Mouse (Mus musculus) lung, adult 18-20 months (tissue): ENCODE data around the gene Gspt2.
"Not testable (repeated sequence)": the region's sequence is repeated elsewhere in the genome, so short reads cannot be mapped to it uniquely, and the experiment has no call there.

Experiments used
- DNase-seq, 2 experiments: peaks; one replicate each; pipeline ENCODE4 v3.0.0; 2022; ENCODE audit warnings: mixed read lengths in 2 of 2

The Gspt2 gene

DNA sequence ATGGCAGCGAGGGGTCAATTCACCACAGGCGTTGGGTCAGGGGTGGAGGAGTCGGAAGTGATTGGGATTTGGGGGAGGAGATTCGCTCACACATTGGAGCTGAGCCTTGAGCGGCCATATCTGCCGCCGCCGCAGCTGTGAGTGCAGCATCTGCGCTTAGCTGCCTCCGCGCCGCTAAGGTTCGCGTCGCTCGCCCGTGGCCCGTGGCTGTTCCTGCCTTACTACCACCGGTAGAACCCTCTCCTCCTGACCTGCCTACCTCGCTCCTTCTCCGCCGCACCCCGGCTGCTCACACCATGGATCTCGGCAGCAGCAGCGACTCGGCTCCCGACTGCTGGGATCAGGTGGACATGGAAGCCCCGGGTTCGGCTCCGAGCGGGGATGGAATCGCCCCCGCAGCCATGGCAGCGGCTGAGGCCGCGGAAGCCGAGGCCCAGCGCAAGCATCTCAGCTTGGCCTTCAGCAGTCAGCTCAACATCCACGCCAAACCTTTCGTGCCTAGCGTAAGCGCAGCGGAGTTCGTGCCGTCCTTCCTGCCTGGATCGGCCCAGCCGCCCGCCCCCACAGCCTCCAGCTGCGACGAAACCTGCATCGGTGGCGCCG, at the start of gene Gspt2:
Gene Gspt2, plus strand, starts transcription at position 109 of the 603 bp plus-strand sequence.
- DNase-seq = peak; percentile 22 to 31

DNA sequence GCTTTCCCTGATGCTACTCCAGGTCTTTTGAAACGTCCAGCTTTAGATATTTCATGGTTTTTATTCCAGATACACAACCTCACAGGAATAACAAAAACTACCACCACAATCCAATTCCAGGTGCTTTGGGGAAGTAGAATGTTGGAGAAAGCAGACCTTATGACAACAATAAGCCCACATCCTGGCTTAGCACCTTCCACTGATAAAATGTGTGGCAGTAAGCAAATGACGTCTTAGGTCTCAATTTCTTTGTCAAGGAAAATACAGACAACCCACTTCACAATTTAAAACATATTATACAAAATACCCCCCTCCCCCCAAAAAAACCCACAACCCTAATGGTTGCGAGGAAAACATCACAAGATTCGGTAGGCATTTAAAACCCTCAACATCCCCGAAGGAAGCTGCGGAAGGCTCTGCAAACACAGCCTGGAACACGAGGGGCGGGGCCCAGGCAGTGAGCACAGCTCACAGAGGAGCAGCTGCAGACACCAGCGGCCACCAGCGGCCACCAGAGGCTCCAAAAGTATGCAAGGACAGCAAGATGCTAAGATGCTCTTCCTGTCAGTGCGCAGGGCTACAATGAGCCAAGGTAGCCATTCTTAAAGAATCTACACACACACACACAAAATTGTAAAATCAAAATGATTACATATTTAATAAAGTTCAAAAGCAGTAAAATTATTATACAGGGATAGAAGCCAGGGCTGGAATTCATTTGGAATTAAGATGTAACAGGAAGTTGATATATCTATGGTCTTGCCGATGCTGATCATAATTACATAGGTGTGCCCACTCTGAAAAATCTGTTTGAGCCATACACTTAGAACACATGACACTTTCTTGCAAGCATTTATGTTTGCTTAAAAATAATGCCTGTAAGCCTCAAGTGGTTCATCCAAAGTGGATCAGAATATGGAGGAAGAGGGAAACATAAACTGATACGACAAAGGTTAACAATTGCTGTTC, 10.8 kb upstream of the Gspt2 start:
- peak in 1 of 2 experiments; percentile 18 for DNase-seq

DNA sequence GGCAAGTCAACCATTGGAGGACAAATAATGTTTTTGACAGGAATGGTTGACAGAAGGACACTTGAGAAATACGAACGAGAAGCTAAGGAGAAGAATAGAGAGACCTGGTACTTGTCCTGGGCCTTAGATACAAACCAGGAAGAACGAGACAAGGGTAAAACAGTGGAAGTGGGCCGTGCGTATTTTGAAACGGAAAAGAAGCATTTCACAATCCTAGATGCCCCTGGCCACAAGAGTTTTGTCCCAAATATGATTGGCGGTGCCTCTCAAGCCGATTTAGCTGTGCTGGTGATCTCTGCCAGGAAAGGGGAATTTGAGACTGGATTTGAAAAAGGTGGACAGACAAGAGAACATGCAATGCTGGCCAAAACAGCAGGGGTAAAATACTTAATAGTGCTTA, 1.0 kb downstream of the Gspt2 start:
- no peak for DNase-seq

DNA sequence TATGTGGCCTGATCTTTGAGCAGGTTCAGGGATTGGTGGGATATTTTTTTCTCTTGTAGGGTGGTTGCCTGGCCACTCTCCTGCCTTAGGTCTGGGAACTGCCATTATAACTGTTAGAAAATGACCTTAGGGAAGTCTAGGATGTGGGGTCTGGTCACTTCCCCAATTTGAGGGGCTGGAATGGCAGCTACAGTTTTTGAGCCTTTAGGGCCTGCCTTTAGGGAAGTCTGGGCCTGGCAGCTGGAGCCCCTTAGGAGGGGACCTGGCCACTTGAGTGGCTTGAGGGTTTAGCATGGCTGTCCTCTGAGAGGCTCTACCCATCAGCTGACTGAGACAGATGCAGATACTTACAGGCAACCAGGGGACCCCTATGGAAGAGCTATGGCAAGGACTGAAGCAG, 12.7 kb downstream of the Gspt2 start:
- no peak for DNase-seq

DNA sequence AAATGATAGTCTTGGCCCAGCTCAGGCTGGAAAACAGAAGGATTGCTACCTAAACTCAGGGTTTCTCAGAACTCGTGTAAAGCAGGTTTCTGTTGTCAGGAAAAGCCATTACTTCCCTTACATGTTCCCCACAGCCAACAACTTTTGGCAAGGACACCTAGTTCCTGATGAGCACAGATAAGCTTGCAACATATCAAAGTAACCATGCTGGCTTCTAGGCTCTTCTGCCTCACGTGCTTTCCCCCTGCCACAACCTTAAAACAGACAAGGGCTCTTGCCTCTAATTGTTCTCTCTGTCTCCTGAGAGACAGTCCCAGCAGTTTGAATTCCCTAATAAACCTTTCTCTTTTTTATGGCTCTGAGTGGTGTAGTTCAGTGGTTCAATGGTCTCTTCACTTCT, 21.9 kb downstream of the Gspt2 start:
- no peak for DNase-seq

DNA sequence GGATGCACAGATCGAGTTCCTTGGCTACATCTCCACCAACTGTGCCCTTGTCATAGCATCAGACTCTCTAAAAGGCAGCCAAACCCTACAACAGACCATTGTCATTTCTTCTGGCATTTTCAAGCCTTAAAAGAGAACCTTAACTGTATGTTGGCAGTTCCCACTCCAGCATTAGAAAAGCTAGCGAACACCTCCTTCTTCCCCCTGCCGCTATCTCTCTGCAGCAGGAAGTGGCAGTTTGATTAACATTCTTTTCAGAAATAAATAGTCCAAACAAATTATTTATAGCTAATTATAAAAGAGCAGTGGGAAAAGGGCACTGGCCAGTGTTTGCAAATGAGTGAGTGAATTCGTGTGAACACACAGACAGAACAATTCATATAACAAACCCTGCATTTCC, 34.9 kb downstream of the Gspt2 start:
- DNase-seq = no peak

DNA sequence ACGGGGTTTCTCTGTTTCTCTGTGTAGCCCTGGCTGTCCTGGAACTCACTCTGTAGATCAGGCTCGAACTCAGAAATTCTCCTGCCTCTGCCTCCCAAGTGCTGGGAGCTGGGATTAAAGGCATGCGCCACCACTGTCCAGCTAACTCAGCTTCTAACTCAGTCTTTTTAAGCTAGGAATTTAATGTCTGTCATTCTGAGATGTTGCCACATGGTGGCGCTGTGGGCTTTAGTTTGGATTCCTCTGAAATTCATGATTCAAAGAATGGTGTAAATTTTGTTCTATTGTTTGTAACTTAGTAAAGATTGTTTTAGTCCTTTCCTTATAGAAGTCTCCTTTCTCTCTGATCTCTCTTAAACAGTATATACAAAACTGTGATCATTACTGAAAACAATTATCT, 39.1 kb downstream of the Gspt2 start:
- peak in 1 of 2 experiments; percentile 3 for DNase-seq

DNA sequence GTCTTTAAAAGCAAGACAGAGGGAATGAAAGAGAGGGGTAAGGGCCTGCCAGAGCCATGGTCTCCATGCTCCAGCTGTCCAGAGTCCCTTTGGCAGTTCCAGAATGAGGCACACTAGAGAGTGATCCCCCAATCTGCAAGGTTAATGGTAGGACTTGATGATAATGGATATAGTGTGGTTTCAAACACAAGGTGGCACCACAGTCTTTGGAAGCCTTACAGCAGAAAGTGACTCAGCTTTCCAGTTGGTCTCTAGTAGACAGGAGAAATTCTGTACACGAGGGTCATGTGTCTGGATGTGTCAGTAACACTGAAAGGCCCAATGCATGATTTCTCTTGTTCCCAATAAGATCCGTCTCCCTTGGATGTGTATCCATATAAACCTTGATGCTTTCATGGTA, 45.7 kb downstream of the Gspt2 start:
- DNase-seq = not testable (repeated sequence)

DNA sequence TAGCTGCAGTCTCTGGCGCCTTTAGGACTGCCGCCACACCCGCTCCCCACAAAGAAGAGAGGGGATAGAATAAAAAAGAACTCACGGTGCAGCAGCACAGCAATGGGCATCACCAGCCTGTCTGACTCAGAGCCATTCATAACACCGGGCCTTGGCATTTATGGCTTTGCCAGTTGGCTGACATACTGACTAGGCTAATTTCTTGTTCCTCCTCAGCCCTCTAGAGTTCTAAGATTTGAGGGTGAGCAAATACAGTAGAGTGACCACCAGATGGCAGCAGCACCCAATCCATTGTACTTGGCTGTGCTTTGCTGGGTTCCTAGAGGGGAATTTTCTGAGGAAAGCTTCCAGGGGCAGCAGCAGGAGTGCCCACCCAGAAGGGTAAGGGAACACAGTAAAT, 53.7 kb downstream of the Gspt2 start:
- peak in 1 of 2 experiments; percentile 21 for DNase-seq
